Mouse (Mus musculus) hindbrain, embryonic 15.5 days (tissue): Measurements from ENCODE around the gene Klhl30. TPM values are rescaled to one million over a fixed set of nuclear protein-coding genes. Genes with fewer than 3 reads are reported as not detected.

Source experiments
- ATAC-seq: fragments of 200-750 bp; cut with Nextera tagmentation; 2 replicates; pipeline ENCODE4 v1.8.0; 2017; ENCODE audit warnings: low read depth, moderate number of reproducible peaks, moderate TSS enrichment; ENCODE audit not compliant: low FRiP score
- H3K27ac ChIP-seq: fragments of 300-500 bp; sonication (generic); replicated peaks from 2 replicates; pipeline ENCODE4 v1.5.1; 2015; ENCODE audit warnings: mild to moderate bottlenecking, inconsistent platforms
- H3K27me3 ChIP-seq: fragments of 300-500 bp; sonication (generic); 2 replicates; pipeline ENCODE4 v1.6.1; 2015; ENCODE audit warnings: control low read depth, inconsistent platforms
- H3K36me3 ChIP-seq: fragments of 300-500 bp; sonication (generic); 2 replicates; pipeline ENCODE4 v1.6.1; 2015; ENCODE audit warnings: control low read depth, inconsistent platforms
- H3K4me1 ChIP-seq: fragments of 300-500 bp; sonication (generic); replicated peaks from 2 replicates; pipeline ENCODE4 v1.6.1; 2015; ENCODE audit warnings: control low read depth, inconsistent platforms
- H3K4me2 ChIP-seq: fragments of 300-500 bp; sonication (generic); 2 replicates; pipeline ENCODE4 v1.6.1; 2015; ENCODE audit warnings: moderate library complexity, mild to moderate bottlenecking, inconsistent platforms
- H3K4me3 ChIP-seq: fragments of 300-500 bp; sonication (generic); 2 replicates; pipeline ENCODE4 v1.5.1; 2015; ENCODE audit warnings: mild to moderate bottlenecking, inconsistent platforms
- H3K9ac ChIP-seq: fragments of 300-500 bp; sonication (generic); 2 replicates; pipeline ENCODE4 v1.6.1; 2015; ENCODE audit warnings: inconsistent platforms
- H3K9me3 ChIP-seq: fragments of 300-500 bp; sonication (generic); 2 replicates; pipeline ENCODE4 v1.6.1; 2016; ENCODE audit warnings: control low read depth, inconsistent platforms
- whole genome bisulfite sequencing: fragments of 180-500 bp; shearing (Covaris S2); methylation state at CpG from one replicate; pipeline ENCODE4 v1.1.7; 2015; 5-methylcytosine and 5-hydroxymethylcytosine counted together
- polyA plus RNA-seq: library from polyadenylated mRNA; unstranded; fragments of >200 nt; fragmentation: Nextera tagmentation; extraction: Ambion mirVana; gene quantifications from 2 replicates; pipeline ENCODE4 v1.2.1, GENCODE M21; 2015

The Klhl30 gene
- polyA plus RNA-seq, 1 experiment from 2014 or later: 0.09 TPM

GRCm38 (mm10) chr1:91332102-91332501 lies 18.7 kb upstream of the Klhl30 start:
- Histone ChIP-seq H3K27me3 (no peaks in the 10 kb centered on the region), H3K4me3 (no peak overlapping the region), H3K4me1 (no peaks in the 10 kb centered on the region), H3K36me3 (no peaks in the 10 kb centered on the region), H3K4me2 (no peak overlapping the region), H3K9ac (no peak overlapping the region), H3K27ac (no peak overlapping the region), H3K9me3 (no peaks in the 10 kb centered on the region)
- 58% methylated on average over 4 of the region's 4 CpGs for WGBS
- ATAC-seq: no peak

- Histone ChIP-seq H3K27ac (no peak overlapping the region), H3K9ac (no peak overlapping the region), H3K9me3 (no peaks in the 10 kb centered on the region), H3K4me3 (no peak overlapping the region), H3K36me3 (no peaks in the 10 kb centered on the region), H3K27me3 (no peaks in the 10 kb centered on the region), H3K4me2 (no peak overlapping the region), H3K4me1 (no peaks in the 10 kb centered on the region)
- no peak for ATAC-seq
Observed at GRCm38 (mm10) chr1:91333582-91333981, 17.2 kb upstream of the Klhl30 start.

GRCm38 (mm10) chr1:91337355-91337754 lies 13.5 kb upstream of the Klhl30 start:
- Histone ChIP-seq H3K9me3 (no peaks in the 10 kb centered on the region), H3K4me2 (no peak overlapping the region), H3K9ac (no peak overlapping the region), H3K27me3 (no peaks in the 10 kb centered on the region), H3K36me3 (no peaks in the 10 kb centered on the region), H3K4me1 (no peaks in the 10 kb centered on the region), H3K27ac (no peak overlapping the region), H3K4me3 (no peak overlapping the region)
- 91% methylated on average over 7 of the region's 7 CpGs for WGBS
- no peak for ATAC-seq

DNA sequence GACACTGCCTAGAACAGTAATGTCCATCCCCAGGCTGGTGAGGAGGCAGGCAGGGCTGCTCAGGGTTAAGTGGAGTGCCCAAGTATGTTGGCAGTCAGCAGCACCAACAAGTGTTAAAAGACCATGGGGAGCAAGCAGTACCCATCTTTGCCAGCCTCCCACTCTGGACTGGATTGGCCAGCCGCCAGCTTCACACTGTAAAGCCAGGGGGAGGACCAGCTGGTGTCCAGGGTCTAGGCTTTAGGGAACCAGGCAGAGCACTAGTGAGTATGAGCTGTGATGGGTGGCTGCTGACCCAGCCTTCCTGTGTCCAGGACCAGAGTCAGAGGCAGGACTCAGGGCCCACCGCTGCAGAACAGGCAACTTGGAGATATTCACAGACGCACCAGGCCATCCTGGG lies 6.8 kb upstream of the Klhl30 start:
- H3K9ac ChIP-seq: no peak overlapping the region
- H3K27ac ChIP-seq: no peak overlapping the region
- peaks cover 40% of the 10 kb centered on the region for H3K27me3 ChIP-seq
- H3K36me3 ChIP-seq: no peaks in the 10 kb centered on the region
- H3K9me3 ChIP-seq: no peaks in the 10 kb centered on the region
- no peak overlapping the region for H3K4me3 ChIP-seq
- WGBS: 82% methylated on average over 3 of the region's 3 CpGs
- H3K4me1 ChIP-seq: peaks cover 13% of the 10 kb centered on the region
- H3K4me2 ChIP-seq: no peak overlapping the region
- ATAC-seq: no peak

DNA sequence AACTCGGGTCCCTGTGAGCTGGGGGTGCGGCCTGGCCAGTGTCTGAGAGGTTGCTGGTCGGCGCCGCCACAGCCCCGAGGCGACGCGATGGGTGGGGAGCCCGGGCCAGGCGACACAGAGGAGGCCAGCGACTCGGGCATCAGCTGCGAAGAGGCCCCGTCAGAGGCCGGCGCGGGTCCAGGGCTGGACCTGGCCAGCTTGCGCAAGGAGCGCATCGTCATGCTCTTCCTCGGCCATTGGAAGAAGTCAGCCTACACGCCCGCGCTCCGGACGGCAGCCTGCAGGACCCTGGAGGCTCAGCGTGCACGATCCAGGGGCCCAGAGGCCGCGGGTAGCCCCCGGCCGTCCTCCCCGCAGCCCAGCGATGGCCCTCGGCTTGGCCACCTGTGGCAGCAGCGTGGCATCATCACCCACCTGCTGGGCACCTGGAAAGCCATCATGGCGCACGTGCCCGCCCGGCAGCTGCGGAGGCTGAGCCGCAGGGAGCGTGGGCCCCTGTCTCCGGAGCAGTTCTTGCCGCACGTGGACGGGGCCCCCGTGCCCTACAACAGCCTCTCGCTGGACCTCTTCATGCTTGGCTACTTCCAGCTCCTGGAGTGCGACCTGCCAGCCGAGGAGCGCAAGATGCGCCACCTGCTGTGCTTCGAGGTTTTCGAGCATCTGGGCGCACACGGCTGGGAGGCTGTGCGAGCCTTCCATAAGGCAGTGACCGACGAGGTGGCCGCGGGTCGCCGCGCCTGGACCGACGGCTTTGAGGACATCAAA lies 5.7 kb upstream of the Klhl30 start:
- peaks cover 40% of the 10 kb centered on the region for H3K27me3 ChIP-seq
- 3% methylated on average over 68 of the region's 68 CpGs for WGBS
- H3K4me1 ChIP-seq: peaks cover 13% of the 10 kb centered on the region
- H3K9ac ChIP-seq: peak overlapping the region; percentile 11; the same call in 1 of the 2 replicates
- H3K9me3 ChIP-seq: no peaks in the 10 kb centered on the region
- no peaks in the 10 kb centered on the region for H3K36me3 ChIP-seq
- no peak overlapping the region for H3K27ac ChIP-seq
- peak overlapping the region; percentile 78 for H3K4me2 ChIP-seq
- peak; percentile 47; the same call in 1 of the 2 replicates for ATAC-seq
- peak overlapping the region; percentile 39 for H3K4me3 ChIP-seq

DNA sequence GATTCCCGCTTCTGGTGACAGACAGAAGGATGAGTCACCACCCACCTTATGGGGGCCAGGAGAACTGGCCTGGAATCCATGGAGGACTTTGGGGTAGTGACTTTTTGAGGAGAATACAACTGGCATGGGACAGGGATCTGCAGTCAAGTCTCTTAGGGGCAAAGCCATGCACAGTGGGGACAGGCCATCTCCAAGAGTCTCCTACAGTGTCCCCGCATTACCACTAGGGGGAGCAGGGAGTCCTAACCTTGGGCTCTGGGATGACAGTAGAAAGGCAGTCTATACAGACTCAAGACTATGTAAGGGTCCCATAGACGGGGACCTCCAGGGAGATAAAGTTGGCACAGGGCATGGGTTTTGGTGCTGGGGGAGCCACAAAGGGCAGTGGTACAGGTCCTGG lies 3.9 kb upstream of the Klhl30 start:
- WGBS: 32% methylated on average over 3 of the region's 3 CpGs
- H3K9me3 ChIP-seq: no peaks in the 10 kb centered on the region
- no peak overlapping the region for H3K4me2 ChIP-seq
- H3K4me3 ChIP-seq: no peak overlapping the region
- peak; percentile 65; the same call in 1 of the 2 replicates for ATAC-seq
- peaks cover 13% of the 10 kb centered on the region for H3K4me1 ChIP-seq
- no peaks in the 10 kb centered on the region for H3K36me3 ChIP-seq
- peaks cover 40% of the 10 kb centered on the region for H3K27me3 ChIP-seq
- no peak overlapping the region for H3K9ac ChIP-seq
- H3K27ac ChIP-seq: no peak overlapping the region

DNA sequence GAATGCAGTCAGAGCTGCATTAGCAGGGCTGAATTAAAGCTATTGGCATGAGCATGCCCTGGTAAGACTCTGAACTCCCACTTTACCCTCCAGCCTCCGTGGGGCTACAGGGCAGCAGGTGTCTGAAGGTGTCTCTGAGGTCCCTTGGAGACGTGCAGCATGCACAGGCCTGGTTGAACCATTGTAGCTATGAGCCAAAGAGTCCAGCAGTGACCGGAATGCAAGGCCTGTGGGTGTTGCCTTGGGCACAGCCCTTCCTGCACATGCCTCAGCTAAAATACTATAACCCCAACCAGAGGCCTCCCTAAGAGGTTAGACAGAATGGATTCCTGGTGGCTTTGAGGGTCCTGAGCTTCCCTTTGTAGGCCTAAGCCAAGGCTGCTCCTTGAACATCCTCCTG lies 433 bp downstream of the Klhl30 start:
- WGBS: 79% methylated on average over 3 of the region's 3 CpGs

GRCm38 (mm10) chr1:91352277-91352676 lies 1.5 kb downstream of the Klhl30 start:
- H3K4me2 ChIP-seq: no peak overlapping the region
- WGBS: 93% methylated on average over 2 of the region's 2 CpGs
- no peaks in the 10 kb centered on the region for H3K36me3 ChIP-seq
- no peaks in the 10 kb centered on the region for H3K4me1 ChIP-seq
- no peak overlapping the region for H3K27ac ChIP-seq
- no peaks in the 10 kb centered on the region for H3K27me3 ChIP-seq
- H3K9me3 ChIP-seq: no peaks in the 10 kb centered on the region
- no peak for ATAC-seq
- no peak overlapping the region for H3K4me3 ChIP-seq
- H3K9ac ChIP-seq: no peak overlapping the region

More for the DNA sequence above, 433 bp downstream of the Klhl30 start:
- Histone ChIP-seq H3K4me3 (no peak overlapping the region), H3K4me2 (no peak overlapping the region), H3K36me3 (no peaks in the 10 kb centered on the region), H3K27ac (no peak overlapping the region), H3K9ac (no peak overlapping the region), H3K27me3 (peaks cover 5% of the 10 kb centered on the region), H3K4me1 (no peaks in the 10 kb centered on the region), H3K9me3 (no peaks in the 10 kb centered on the region)
- ATAC-seq: no peak

- ATAC-seq: no peak
- H3K4me1 ChIP-seq: no peaks in the 10 kb centered on the region
- no peak overlapping the region for H3K9ac ChIP-seq
- no peaks in the 10 kb centered on the region for H3K36me3 ChIP-seq
- H3K4me2 ChIP-seq: no peak overlapping the region
- H3K27ac ChIP-seq: no peak overlapping the region
- WGBS: 87% methylated on average over 11 of the region's 11 CpGs
- no peak overlapping the region for H3K4me3 ChIP-seq
- H3K9me3 ChIP-seq: no peaks in the 10 kb centered on the region
- no peaks in the 10 kb centered on the region for H3K27me3 ChIP-seq
Observed at GRCm38 (mm10) chr1:91356105-91356504, 5.3 kb downstream of the Klhl30 start.

- ATAC-seq: no peak
- Histone ChIP-seq H3K9me3 (no peaks in the 10 kb centered on the region), H3K4me1 (peaks cover 8% of the 10 kb centered on the region), H3K4me3 (no peak overlapping the region), H3K27me3 (peaks cover 11% of the 10 kb centered on the region), H3K9ac (no peak overlapping the region), H3K4me2 (no peak overlapping the region), H3K36me3 (no peaks in the 10 kb centered on the region), H3K27ac (no peak overlapping the region)
- WGBS: 79% methylated on average over 5 of the region's 5 CpGs
Observed at GRCm38 (mm10) chr1:91362113-91362512, 11.3 kb downstream of the Klhl30 start.

DNA sequence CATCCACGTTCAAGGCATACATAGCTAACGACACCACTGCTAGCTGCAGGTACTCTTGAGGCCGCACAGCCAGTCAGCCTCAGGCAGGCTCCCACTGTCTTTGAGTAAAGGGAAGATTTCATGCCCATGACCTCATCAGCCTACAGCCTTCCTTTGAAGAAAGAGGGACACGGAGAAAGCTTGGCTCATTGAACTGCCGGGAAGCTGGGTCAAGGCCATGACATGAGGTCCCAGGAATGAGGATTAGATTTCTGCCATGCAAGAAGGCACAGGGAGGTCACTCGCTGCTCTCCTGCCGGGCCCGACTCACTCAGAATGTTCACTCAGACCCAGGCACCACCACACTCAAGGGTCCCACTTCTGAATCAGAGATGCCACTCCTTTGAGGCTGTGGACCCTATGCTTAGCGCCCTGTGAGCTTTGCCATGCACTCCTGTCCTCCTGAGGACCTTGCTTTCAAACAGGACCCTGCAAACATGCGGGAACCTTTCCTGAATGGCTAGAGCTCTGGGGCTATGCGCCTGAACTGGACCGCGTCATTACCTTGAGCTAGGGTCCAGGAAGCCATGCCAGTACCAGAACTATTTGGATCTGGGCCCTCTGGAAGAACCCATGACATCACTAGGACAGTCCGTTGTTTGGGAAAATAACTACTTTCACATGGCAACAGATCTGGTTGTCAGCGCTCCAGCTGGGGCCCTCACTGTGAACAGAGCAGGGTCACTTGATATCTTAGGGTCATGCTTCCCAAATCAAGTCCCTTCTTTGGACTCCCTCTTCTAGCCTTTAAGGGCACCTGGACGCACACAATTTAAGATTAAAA lies 14.2 kb downstream of the Klhl30 start:
- no peak overlapping the region for H3K4me2 ChIP-seq
- 92% methylated on average over 16 of the region's 16 CpGs for WGBS
- no peaks in the 10 kb centered on the region for H3K9me3 ChIP-seq
- H3K36me3 ChIP-seq: no peaks in the 10 kb centered on the region; the same call in 1 of the 2 replicates
- no peak overlapping the region for H3K27ac ChIP-seq
- H3K4me1 ChIP-seq: peaks cover 8% of the 10 kb centered on the region
- H3K9ac ChIP-seq: no peak overlapping the region
- H3K27me3 ChIP-seq: peaks cover 15% of the 10 kb centered on the region
- no peak overlapping the region for H3K4me3 ChIP-seq
- no peak for ATAC-seq

DNA sequence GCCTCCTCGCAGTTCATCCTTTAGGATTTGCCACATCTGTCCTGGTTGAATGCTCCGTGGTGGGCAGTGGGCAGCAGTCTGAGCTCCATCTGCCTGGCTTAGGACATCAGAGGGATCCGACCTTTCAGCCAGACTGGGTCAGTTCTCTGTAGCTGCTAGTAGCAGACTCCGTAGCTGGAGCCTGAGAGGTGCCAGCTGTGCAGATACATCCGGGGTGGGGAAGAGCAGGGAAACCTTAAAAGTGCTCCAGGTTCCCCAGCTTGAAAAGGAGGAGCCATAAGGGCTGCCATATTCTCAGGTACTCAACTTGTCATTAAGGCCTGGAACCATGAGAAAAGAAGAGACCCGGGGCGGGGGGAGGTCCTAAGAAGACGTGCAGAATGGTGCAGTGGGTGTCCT lies 15.0 kb downstream of the Klhl30 start:
- WGBS: 29% methylated on average over 8 of the region's 8 CpGs
- peak overlapping the region; percentile 37 for H3K4me3 ChIP-seq
- peaks cover 15% of the 10 kb centered on the region for H3K27me3 ChIP-seq
- peak overlapping the region; percentile 80 for H3K4me2 ChIP-seq
- H3K9ac ChIP-seq: no peak overlapping the region
- H3K27ac ChIP-seq: no peak overlapping the region
- peaks cover 8% of the 10 kb centered on the region for H3K4me1 ChIP-seq
- H3K36me3 ChIP-seq: no peaks in the 10 kb centered on the region; the same call in 1 of the 2 replicates
- no peaks in the 10 kb centered on the region for H3K9me3 ChIP-seq
- ATAC-seq: no peak
